Mouse (Mus musculus) urinary bladder, adult 18-20 months (tissue): Measurements from ENCODE around the gene Pin4.
A peak's percentile ranks its signal among the peaks of the same experiment; 100 is the strongest.
"Not testable (repeated sequence)": the region's sequence is repeated elsewhere in the genome, so short reads cannot be mapped to it uniquely, and the experiment has no call there.

Experiments used
- DNase-seq, 2 experiments: peaks; one replicate each; pipeline ENCODE4 v3.0.0; 2022; ENCODE audit warnings: low spot score in 2 of 2, mixed read lengths in 2 of 2

Pin4 gene

GRCm38 (mm10) chrX:102119042-102119864 lies at the start of gene Pin4:
Gene Pin4, plus strand, starts transcription at chrX:102119447.
- peak; percentile 57 to 86 for DNase-seq

- DNase-seq = peak; percentile 24 to 42
Observed at GRCm38 (mm10) chrX:102070591-102071471, 48.4 kb upstream of the Pin4 start, which contains the start of gene Rtl5. Gene Rtl5, minus strand, starts transcription at chrX:102071304.

GRCm38 (mm10) chrX:102071517-102071916 lies 47.7 kb upstream of the Pin4 start:
- DNase-seq = no peak

GRCm38 (mm10) chrX:102073605-102074325 lies 45.5 kb upstream of the Pin4 start:
- no peak for DNase-seq

GRCm38 (mm10) chrX:102074435-102074834 lies 44.8 kb upstream of the Pin4 start:
- no peak for DNase-seq

- no peak for DNase-seq
Observed at GRCm38 (mm10) chrX:102075158-102075557, 44.1 kb upstream of the Pin4 start.

- DNase-seq = no peak
Observed at GRCm38 (mm10) chrX:102076886-102077765, 42.1 kb upstream of the Pin4 start.

GRCm38 (mm10) chrX:102081076-102081475 lies 38.2 kb upstream of the Pin4 start:
- no peak for DNase-seq

GRCm38 (mm10) chrX:102081573-102082279 lies 37.5 kb upstream of the Pin4 start:
- DNase-seq = no peak

GRCm38 (mm10) chrX:102082340-102082739 lies 36.9 kb upstream of the Pin4 start:
- DNase-seq = no peak

- no peak for DNase-seq
Observed at GRCm38 (mm10) chrX:102085798-102086443, 33.3 kb upstream of the Pin4 start.

- DNase-seq = no peak
Observed at GRCm38 (mm10) chrX:102090605-102091004, 28.6 kb upstream of the Pin4 start.

- no peak for DNase-seq
Observed at GRCm38 (mm10) chrX:102094381-102094904, 24.8 kb upstream of the Pin4 start.

- DNase-seq = no peak
Observed at GRCm38 (mm10) chrX:102101886-102102285, 17.4 kb upstream of the Pin4 start.

- DNase-seq = not testable (repeated sequence)
Observed at GRCm38 (mm10) chrX:102103830-102104229, 15.4 kb upstream of the Pin4 start.

- DNase-seq = not testable (repeated sequence)
Observed at GRCm38 (mm10) chrX:102109349-102109748, 9.9 kb upstream of the Pin4 start.

- DNase-seq = no peak
Observed at GRCm38 (mm10) chrX:102115676-102116075, 3.6 kb upstream of the Pin4 start.

- no peak for DNase-seq
Observed at GRCm38 (mm10) chrX:102121321-102121720, 2.1 kb downstream of the Pin4 start.

- DNase-seq = no peak
Observed at GRCm38 (mm10) chrX:102141157-102141556, 21.9 kb downstream of the Pin4 start.
